Mouse (Mus musculus) thymus, postnatal 0 days (tissue): ENCODE measurements around the gene Lgals4. TPM values are rescaled to one million over a fixed set of nuclear protein-coding genes. Genes with fewer than 3 reads are reported as not detected.
"Not testable (repeated sequence)": the region's sequence is repeated elsewhere in the genome, so short reads cannot be mapped to it uniquely, and the experiment has no call there.

Source experiments
- DNase-seq: peaks from one replicate; pipeline ENCODE4 v3.0.0-alpha.2; 2015; ENCODE audit warnings: low spot score
- polyA plus RNA-seq: library from polyadenylated mRNA; unstranded; fragments of >200 nt; fragmentation: Nextera tagmentation; extraction: Ambion mirVana; gene quantifications from 2 replicates; pipeline ENCODE4 v1.2.1, GENCODE M21; 2015

The Lgals4 gene
- polyA plus RNA-seq, 1 experiment from 2014 or later = 12.0 TPM

GRCm38 (mm10) chr7:28863540-28863939 lies 29.9 kb downstream of the Lgals4 start, which contains the start of gene Lgals7:
TSS of gene Lgals7 (plus strand) at chr7:28863853.
- DNase-seq = no peak

- DNase-seq = no peak
Measured at GRCm38 (mm10) chr7:28864288-28864750, 30.7 kb downstream of the Lgals4 start.

- DNase-seq = peak; percentile 98
Measured at GRCm38 (mm10) chr7:28865481-28866300, 32.0 kb downstream of the Lgals4 start.

- no peak for DNase-seq
Measured at GRCm38 (mm10) chr7:28866769-28867507, 33.3 kb downstream of the Lgals4 start.

- DNase-seq = peak; percentile 89
Measured at GRCm38 (mm10) chr7:28867508-28868340, 34.1 kb downstream of the Lgals4 start.

- no peak for DNase-seq
Measured at GRCm38 (mm10) chr7:28870901-28871664, 37.4 kb downstream of the Lgals4 start.

GRCm38 (mm10) chr7:28874565-28874964 lies 40.9 kb downstream of the Lgals4 start:
- DNase-seq = no peak

GRCm38 (mm10) chr7:28876099-28876498 lies 42.4 kb downstream of the Lgals4 start:
- DNase-seq = no peak

- DNase-seq = no peak
Measured at GRCm38 (mm10) chr7:28877155-28877554, 43.5 kb downstream of the Lgals4 start.

GRCm38 (mm10) chr7:28877856-28878255 lies 44.2 kb downstream of the Lgals4 start:
- no peak for DNase-seq

GRCm38 (mm10) chr7:28879606-28880005 lies 46.0 kb downstream of the Lgals4 start:
- peak; percentile 63 for DNase-seq

- no peak for DNase-seq
Measured at GRCm38 (mm10) chr7:28880554-28880953, 46.9 kb downstream of the Lgals4 start.

GRCm38 (mm10) chr7:28881199-28881598 lies 47.5 kb downstream of the Lgals4 start, which contains the start of gene Capn12:
TSS of gene Capn12 (plus strand) at chr7:28881422.
- DNase-seq = peak; percentile 38

- peak; percentile 36 for DNase-seq
Measured at GRCm38 (mm10) chr7:28883039-28883438, 49.4 kb downstream of the Lgals4 start.

- not testable (repeated sequence) for DNase-seq
Measured at GRCm38 (mm10) chr7:28883704-28884103, 50.0 kb downstream of the Lgals4 start.

GRCm38 (mm10) chr7:28886486-28886885 lies 52.8 kb downstream of the Lgals4 start:
- DNase-seq = no peak

- no peak for DNase-seq
Measured at GRCm38 (mm10) chr7:28888701-28889161, 55.1 kb downstream of the Lgals4 start.
